14 mouse cellular contexts compared by ENCODE assay signal in the genomic region with DNA sequence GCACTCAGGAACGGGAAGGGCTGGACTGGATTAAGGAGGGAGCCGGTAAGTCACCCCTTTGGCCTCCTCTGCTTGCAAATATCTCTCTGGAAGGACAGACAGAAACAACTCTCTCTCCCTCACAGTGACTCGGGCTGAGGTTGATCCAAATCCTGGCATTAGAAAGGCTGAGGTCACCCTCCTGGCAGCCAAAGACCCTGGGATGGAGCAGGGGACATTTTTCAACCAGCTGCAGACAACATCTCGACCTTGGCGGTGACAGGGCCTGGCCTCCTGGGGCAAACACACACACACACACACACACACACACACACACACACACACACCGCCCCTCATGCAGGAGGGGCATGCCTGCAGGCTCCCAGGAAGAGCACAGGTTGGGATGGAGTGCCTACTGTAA. TPM values are rescaled to one million over a fixed set of nuclear protein-coding genes. Genes with fewer than 3 reads are reported as not detected.
DNase-seq lines count a peak whose midpoint lies in the region; ATAC-seq and TF ChIP-seq lines count a peak whose summit lies in the region.
"Had no signal": no experiment of that assay in that cellular context is flagged by ENCODE, and none has a peak within 500 bp of the region (broad histone marks: within the 10 kb centered on the region; RNA-seq: fewer than 3 reads in every experiment).

No protein-coding gene starts in this region.

- H3K4me1 ChIP-seq in intestine, embryonic 15.5 days (replicated peaks): peaks cover 8% of the 10 kb centered on the region; the same call in 1 of the 2 replicates
- H3K4me1 ChIP-seq in intestine, postnatal 0 days (replicated peaks; ENCODE audit: control insufficient read depth, insufficient read depth, low read length): peaks cover 9% of the 10 kb centered on the region
- peaks cover 43% of the 10 kb centered on the region for H3K4me1 ChIP-seq in heart, embryonic 16.5 days (ENCODE audit: control insufficient read depth, insufficient read depth, low read length)
- H3K4me1 ChIP-seq in liver, embryonic 11.5 days (replicated peaks; ENCODE audit: control insufficient read depth, insufficient read depth, low read length): 0 out of 2 replicates have a peak, but pooled peaks cover 2% of the 10 kb centered on the region

- WGBS in intestine, embryonic 15.5 days: 63% methylated on average over 6 of the region's 6 CpGs
- 79% methylated on average over 6 of the region's 6 CpGs for WGBS in intestine, postnatal 0 days
- WGBS in heart, embryonic 16.5 days: 31% methylated on average over 6 of the region's 6 CpGs
- 66% methylated on average over 6 of the region's 6 CpGs for WGBS in liver, embryonic 11.5 days

- intact Hi-C loops in gastrocnemius, adult 2 months (cut with DNase I): no loop called here

- peak; percentile 47 for DNase-seq in gastrocnemius, adult 2 months
- DNase-seq in skeletal muscle tissue, adult 2 months (ENCODE audit: low read depth, low spot score): peak; percentile 45
- no peak for DNase-seq in thymus, postnatal 0 days (ENCODE audit: low spot score)
- DNase-seq in liver, embryonic 11.5 days (ENCODE audit: low spot score): no peak
- DNase-seq: cerebellum, postnatal 25 days; liver, postnatal 0 days; lung, postnatal 36 days; thymus, adult 2 months had no signal

- no peak overlapping the region for H3K9ac ChIP-seq in intestine, embryonic 15.5 days
- H3K9ac ChIP-seq in intestine, postnatal 0 days (ENCODE audit: low read depth, low read length): no peak overlapping the region
- H3K9ac ChIP-seq in heart, embryonic 16.5 days (ENCODE audit: low read length): no peak overlapping the region
- H3K9ac ChIP-seq in liver, embryonic 11.5 days (ENCODE audit: low read depth, low read length): no peak overlapping the region
- H3K9ac ChIP-seq: forebrain, embryonic 13.5 days; liver, postnatal 0 days; midbrain, embryonic 13.5 days had no signal

- no peak overlapping the region for H3K4me2 ChIP-seq in intestine, embryonic 15.5 days (replicated peaks)
- H3K4me2 ChIP-seq in intestine, postnatal 0 days (replicated peaks; ENCODE audit: low read depth): no peak overlapping the region
- H3K4me2 ChIP-seq in heart, embryonic 16.5 days (ENCODE audit: low read depth, low read length): no peak overlapping the region
- H3K4me2 ChIP-seq in liver, embryonic 11.5 days: no peak overlapping the region
- H3K4me2 ChIP-seq: forebrain, embryonic 13.5 days; midbrain, embryonic 13.5 days had no signal

- no peak overlapping the region for H3K4me3 ChIP-seq in intestine, embryonic 15.5 days (replicated peaks)
- H3K4me3 ChIP-seq in intestine, postnatal 0 days (ENCODE audit: low read depth, low read length): no peak overlapping the region
- no peak overlapping the region for H3K4me3 ChIP-seq in gastrocnemius, adult 2 months
- no peak overlapping the region for H3K4me3 ChIP-seq in heart, embryonic 16.5 days (ENCODE audit: low read length)
- H3K4me3 ChIP-seq in liver, embryonic 11.5 days (ENCODE audit: low read depth, low read length): no peak overlapping the region
- H3K4me3 ChIP-seq: forebrain, embryonic 13.5 days; midbrain, embryonic 13.5 days had no signal

- TF ChIP-seq CTCF in intestine, postnatal 0 days (IDR thresholded peaks at IDR 0.05; ENCODE audit: low read depth): no peak
- TF ChIP-seq CTCF in gastrocnemius, adult 2 months (IDR thresholded peaks at IDR 0.05): no peak

- H3K36me3 ChIP-seq in intestine, embryonic 15.5 days: no peaks in the 10 kb centered on the region
- H3K36me3 ChIP-seq in intestine, postnatal 0 days (ENCODE audit: control insufficient read depth, insufficient read depth): no peaks in the 10 kb centered on the region; the same call in 1 of the 2 replicates
- no peaks in the 10 kb centered on the region for H3K36me3 ChIP-seq in heart, embryonic 16.5 days (ENCODE audit: control insufficient read depth, insufficient read depth)
- H3K36me3 ChIP-seq in liver, embryonic 11.5 days (ENCODE audit: control insufficient read depth, insufficient read depth, low read length): no peaks in the 10 kb centered on the region
- H3K36me3 ChIP-seq: midbrain, embryonic 13.5 days had no signal

- no peaks in the 10 kb centered on the region for H3K27me3 ChIP-seq in intestine, embryonic 15.5 days (replicated peaks)
- no peaks in the 10 kb centered on the region for H3K27me3 ChIP-seq in intestine, postnatal 0 days (replicated peaks; ENCODE audit: control insufficient read depth, insufficient read depth, low read length)
- no peaks in the 10 kb centered on the region for H3K27me3 ChIP-seq in heart, embryonic 16.5 days (ENCODE audit: control insufficient read depth, insufficient read depth, low read length)
- no peaks in the 10 kb centered on the region; the same call in 1 of the 2 replicates for H3K27me3 ChIP-seq in liver, embryonic 11.5 days (replicated peaks; ENCODE audit: control insufficient read depth, insufficient read depth, low read length)
- H3K27me3 ChIP-seq: forebrain, embryonic 13.5 days; midbrain, embryonic 13.5 days had no signal

- ATAC-seq in intestine, embryonic 15.5 days: no peak
- ATAC-seq in intestine, postnatal 0 days: no peak
- no peak for ATAC-seq in heart, embryonic 16.5 days (replicated peaks; ENCODE audit: extremely low read depth, insufficient read depth, low FRiP score)
- ATAC-seq in liver, embryonic 11.5 days (replicated peaks; ENCODE audit: low FRiP score): no peak
- ATAC-seq: forebrain, embryonic 13.5 days; liver, postnatal 0 days; midbrain, embryonic 13.5 days had no signal

- H3K27ac ChIP-seq in intestine, embryonic 15.5 days: 0 out of 2 replicates have a peak overlapping the region, but pooled peaks have one; percentile 23
- no peak overlapping the region for H3K27ac ChIP-seq in intestine, postnatal 0 days (ENCODE audit: low read depth, low read length)
- H3K27ac ChIP-seq in gastrocnemius, adult 2 months: no peak overlapping the region
- H3K27ac ChIP-seq in heart, embryonic 16.5 days (ENCODE audit: low read length): peak overlapping the region; percentile 71
- H3K27ac ChIP-seq in liver, embryonic 11.5 days (ENCODE audit: low read depth, low read length): no peak overlapping the region
- H3K27ac ChIP-seq: forebrain, embryonic 13.5 days; midbrain, embryonic 13.5 days had no signal

- no peaks in the 10 kb centered on the region for H3K9me3 ChIP-seq in intestine, embryonic 15.5 days
- no peaks in the 10 kb centered on the region for H3K9me3 ChIP-seq in intestine, postnatal 0 days (ENCODE audit: control insufficient read depth)
- H3K9me3 ChIP-seq in heart, embryonic 16.5 days (replicated peaks; ENCODE audit: control insufficient read depth, low read length): no peaks in the 10 kb centered on the region
- no peaks in the 10 kb centered on the region for H3K9me3 ChIP-seq in liver, embryonic 11.5 days (ENCODE audit: control insufficient read depth, low read length)
- H3K9me3 ChIP-seq: forebrain, embryonic 13.5 days; midbrain, embryonic 13.5 days had no signal

RNA-seq across cellular contexts. Expression of a gene that starts 29.0 kb away (rescaled TPM):
- polyA plus RNA-seq in intestine, embryonic 15.5 days (2015; fragmentation: Nextera tagmentation; extraction: Ambion mirVana): 17.4 and 22.4 TPM in 2 replicates
- polyA plus RNA-seq in intestine, postnatal 0 days (2015; fragmentation: Nextera tagmentation; extraction: Ambion mirVana): 37.6 and 41.1 TPM in 2 replicates
- under 1 TPM; 0.23 to 0.45 TPM for total RNA-seq in gastrocnemius, adult 2 months (2021)
- 32.8 and 33.3 TPM in 2 replicates for polyA plus RNA-seq in heart, embryonic 16.5 days (2015; fragmentation: Nextera tagmentation; extraction: Ambion mirVana)
- polyA plus RNA-seq in thymus, postnatal 0 days (2015; fragmentation: Nextera tagmentation; extraction: Ambion mirVana): 7.7 and 8.1 TPM in 2 replicates
- 7.9 and 9.1 TPM in 2 replicates for polyA plus RNA-seq in liver, embryonic 11.5 days (2014; fragmentation: Nextera tagmentation; extraction: Ambion mirVana)
- total RNA-seq: MEL had no signal

Comparison
In these comparisons a context has a peak if more than half of its experiments do, and no peak if none do; other contexts are left out.
1. H3K27ac ChIP-seq: peak in intestine, embryonic 15.5 days (single experiment) and heart, embryonic 16.5 days (single experiment); none in intestine, postnatal 0 days (single experiment), gastrocnemius, adult 2 months (single experiment) and liver, embryonic 11.5 days (single experiment).
2. DNase-seq: peak in gastrocnemius, adult 2 months (single experiment) and skeletal muscle tissue, adult 2 months (single experiment); none in thymus, postnatal 0 days (single experiment) and liver, embryonic 11.5 days (single experiment).